Mouse (Mus musculus): ENCODE data around the gene Ogn.
A peak's percentile ranks its signal among the peaks of the same experiment; 100 is the strongest.

The Ogn gene

DNA sequence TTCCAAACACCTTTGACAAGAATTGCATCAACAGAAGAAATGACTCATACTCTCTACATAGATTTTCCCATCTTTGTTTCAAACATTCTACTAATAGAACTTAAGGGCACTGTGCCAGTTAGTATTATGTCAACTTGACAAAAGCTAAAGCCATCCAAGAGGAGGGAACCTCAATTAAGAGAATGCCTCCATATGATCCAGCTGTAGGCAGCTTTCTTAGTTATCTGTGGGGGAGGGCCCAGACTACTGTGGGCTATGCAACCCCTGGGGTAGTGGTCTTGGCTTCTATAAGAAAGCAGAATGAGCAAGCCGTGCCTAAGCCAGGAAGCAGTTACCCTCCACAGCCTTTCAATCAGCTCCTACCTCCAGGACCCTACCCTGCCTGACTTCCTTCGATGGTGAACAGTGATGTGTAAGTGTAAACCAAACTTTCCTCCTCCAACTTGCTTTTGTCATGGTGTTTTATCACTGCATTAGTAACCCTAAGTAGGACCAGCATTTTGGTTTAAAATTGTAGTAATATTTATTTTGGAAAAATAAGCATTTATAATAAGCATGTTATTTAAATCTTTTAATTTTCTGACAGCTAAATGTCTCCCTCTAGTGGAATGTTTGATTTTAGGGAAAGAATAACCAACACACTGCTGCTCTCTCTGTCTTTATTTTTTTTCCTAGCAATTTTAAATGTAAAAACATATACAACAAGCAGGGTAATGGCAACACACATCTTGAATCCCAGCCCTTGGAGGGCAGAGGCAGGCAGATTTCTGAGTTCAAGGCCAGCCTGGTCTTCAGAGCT, 37.1 kb downstream of the Ogn start:
- no peak for DNase-seq (ENCODE audit: low spot score)

DNA sequence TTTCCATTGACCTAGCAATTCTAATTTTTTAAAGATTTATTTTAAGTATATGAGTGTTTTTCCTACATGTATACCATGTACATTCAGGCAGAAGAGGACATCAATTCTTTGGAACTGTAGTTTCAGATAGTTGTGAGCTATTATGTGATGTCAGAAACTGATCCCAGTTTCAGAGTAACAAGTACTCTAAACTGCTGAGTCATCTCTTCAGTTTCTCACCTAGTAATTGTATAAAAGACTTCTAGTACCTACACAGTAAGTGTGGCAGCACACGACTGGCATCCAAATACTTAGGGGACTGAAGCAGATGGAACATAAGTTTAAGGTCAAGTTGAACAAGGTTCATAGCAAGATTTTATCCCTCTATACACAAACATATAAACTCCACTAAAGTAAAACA, 38.2 kb downstream of the Ogn start:
- DNase-seq (ENCODE audit: low spot score) = no peak

DNA sequence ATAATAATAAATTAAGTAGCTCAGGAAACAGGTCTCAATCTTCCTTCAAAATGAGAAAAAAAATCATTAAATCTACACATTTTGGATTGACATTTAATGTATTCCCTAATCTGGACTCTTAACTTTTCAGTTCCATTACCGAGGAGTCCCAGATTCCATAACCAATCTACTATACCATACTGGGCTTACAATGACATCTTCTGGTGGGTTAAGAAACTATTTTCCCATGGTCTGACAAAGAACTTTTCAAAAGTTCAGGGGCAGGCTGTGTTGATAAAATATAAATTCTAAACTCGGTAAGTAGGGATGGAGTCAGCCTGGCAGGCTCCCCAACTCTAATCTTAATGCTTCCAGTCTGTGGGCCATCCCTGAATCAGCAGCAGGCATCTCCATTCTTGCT, 43.3 kb downstream of the Ogn start:
- no peak for DNase-seq (ENCODE audit: low spot score)

DNA sequence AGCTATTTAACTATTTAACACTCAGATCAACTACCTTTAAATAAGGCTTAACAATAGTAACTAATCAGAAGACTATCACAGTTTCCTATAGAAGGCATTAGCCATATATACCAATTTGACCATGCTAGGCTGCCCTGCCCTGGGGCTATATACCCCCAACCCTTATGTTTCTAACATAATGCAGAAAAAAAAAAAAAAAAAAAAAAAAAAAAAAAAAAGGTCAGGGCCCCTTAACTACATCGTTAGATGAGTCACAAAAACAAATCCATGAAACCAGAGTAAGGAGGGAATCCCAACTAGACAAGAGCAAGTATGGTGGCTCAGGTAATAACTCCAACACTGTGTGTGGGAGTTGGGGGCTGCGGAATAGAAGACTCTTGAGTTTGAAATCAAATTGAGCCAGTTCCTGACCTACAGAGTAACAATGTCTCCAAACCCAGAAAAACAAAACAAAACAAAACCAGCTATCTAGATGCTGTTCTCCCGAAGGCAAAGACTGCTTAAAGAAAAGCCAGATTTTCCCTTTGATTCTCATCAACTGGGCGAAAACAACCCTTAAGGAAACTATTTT, 44.0 kb downstream of the Ogn start:
- DNase-seq (ENCODE audit: low spot score) = no peak

DNA sequence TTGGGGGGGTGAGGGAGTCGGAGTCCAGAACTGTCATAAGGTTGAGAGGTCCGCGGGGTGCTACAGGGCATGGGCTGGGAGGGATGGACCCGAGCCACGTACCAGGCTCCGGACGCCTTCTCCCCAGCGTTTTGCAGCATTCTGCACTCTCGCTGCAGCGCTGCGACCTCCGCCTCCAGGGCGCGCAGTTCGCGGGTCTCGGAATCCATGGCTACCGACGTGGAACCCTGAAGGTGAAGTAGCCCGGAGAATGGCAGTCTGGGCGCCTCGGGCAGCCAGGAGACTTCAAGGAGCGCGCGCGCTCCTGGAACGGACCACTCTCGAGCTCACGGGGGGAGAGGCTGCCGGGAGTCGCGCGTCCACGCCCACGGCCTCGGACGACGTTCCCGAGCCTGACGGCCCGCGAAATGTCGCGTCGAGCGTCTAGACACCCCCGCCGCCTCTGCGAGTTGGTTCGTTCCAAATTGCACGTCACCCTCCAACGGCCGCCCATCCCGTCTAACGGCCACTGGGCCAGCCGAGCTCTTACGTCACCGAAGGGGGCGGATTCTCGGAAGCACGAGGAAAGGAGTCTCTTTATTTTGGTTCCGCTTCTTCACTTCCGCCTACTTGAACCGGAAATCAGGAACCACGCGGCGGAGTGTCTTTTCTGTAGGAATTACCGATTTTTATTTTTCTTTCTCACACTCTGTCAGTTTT, 44.8 kb downstream of the Ogn start, which contains the start of the genes Cenpp and Nol8:
TSS of gene Cenpp (minus strand) at position 305 of the 699 bp plus-strand sequence.
TSS of gene Nol8 (plus strand) at position 598 of the 699 bp plus-strand sequence.
- peak; percentile 99 for DNase-seq (ENCODE audit: low spot score)

DNA sequence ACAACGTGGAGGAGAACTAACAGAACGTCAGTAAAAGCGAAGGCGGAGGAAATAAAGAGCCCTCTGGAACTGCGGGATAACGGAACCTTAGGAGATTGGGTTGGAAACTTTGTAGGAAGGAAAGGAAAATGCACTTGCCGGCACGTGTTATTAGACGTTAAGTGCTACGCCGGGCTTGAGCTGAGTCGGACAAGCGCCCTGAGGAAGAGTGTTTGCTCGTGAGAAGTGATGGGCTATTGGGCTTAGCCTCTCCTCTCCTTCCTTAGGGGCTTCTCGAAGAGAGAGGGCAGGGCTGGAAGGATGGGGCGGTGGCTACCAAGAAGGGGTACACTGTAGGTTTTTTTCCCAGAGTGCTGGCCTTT, 45.3 kb downstream of the Ogn start:
- DNase-seq (ENCODE audit: low spot score) = peak; percentile 67
